Mouse (Mus musculus): ENCODE results near the gene Csrp3. TPM values are rescaled to one million over a fixed set of nuclear protein-coding genes. Genes with fewer than 3 reads are reported as not detected.

The Csrp3 gene
- 1.9 and 31.7 TPM in 2 replicates for polyA plus RNA-seq (2014; fragmentation: Nextera tagmentation; extraction: Ambion mirVana)

GRCm38 (mm10) chr7:48847820-48848650 is at the start of gene Csrp3:
Csrp3 (minus strand) TSS chr7:48848033.
- Histone ChIP-seq H3K9me3 (ENCODE audit: low read depth, low read length) (no peaks in the 10 kb centered on the region), H3K9ac (no peak within 1 kb of the TSS), H3K4me2 (no peak within 1 kb of the TSS), H3K27me3 (ENCODE audit: insufficient read depth, low read length) (no peaks in the 10 kb centered on the region), H3K4me1 (ENCODE audit: insufficient read depth) (peaks cover 15% of the 10 kb centered on the region; the same call in 1 of the 2 replicates), H3K4me3 (ENCODE audit: low read depth, low read length) (no peak within 1 kb of the TSS), H3K36me3 (ENCODE audit: insufficient read depth) (no peaks in the 10 kb centered on the region), H3K27ac (ENCODE audit: low read depth) (no peak within 1 kb of the TSS; the same call in 1 of the 2 replicates)
- ATAC-seq (ENCODE audit: insufficient read depth) (no peak), DNase-seq (no peak)
- WGBS: 49% methylated on average over 11 of the region's 11 CpGs
- no peak for TF ChIP-seq CTCF (IDR thresholded peaks at IDR 0.05; ENCODE audit: low read depth)

- WGBS: 59% methylated on average over 4 of the region's 4 CpGs
- no peak overlapping the region for H3K27ac ChIP-seq (ENCODE audit: low read depth)
- DNase-seq (no peak), ATAC-seq (ENCODE audit: insufficient read depth) (no peak)
- no peak overlapping the region for H3K9ac ChIP-seq
- H3K4me1 ChIP-seq (ENCODE audit: insufficient read depth): 0 out of 2 replicates have a peak, but pooled peaks cover 11% of the 10 kb centered on the region
- H3K27me3 ChIP-seq (ENCODE audit: insufficient read depth, low read length): no peaks in the 10 kb centered on the region
- no peak overlapping the region for H3K4me2 ChIP-seq
- H3K9me3 ChIP-seq (ENCODE audit: low read depth, low read length): no peaks in the 10 kb centered on the region
- no peak for TF ChIP-seq CTCF (IDR thresholded peaks at IDR 0.05; ENCODE audit: low read depth)
- H3K36me3 ChIP-seq (ENCODE audit: insufficient read depth): no peaks in the 10 kb centered on the region
- H3K4me3 ChIP-seq (ENCODE audit: low read depth, low read length): no peak overlapping the region
Measured at GRCm38 (mm10) chr7:48896051-48896450, 48.2 kb upstream of the Csrp3 start.

GRCm38 (mm10) chr7:48895475-48895874 is 47.6 kb upstream of the Csrp3 start:
- DNase-seq (no peak), ATAC-seq (ENCODE audit: insufficient read depth) (no peak)
- no peaks in the 10 kb centered on the region for H3K36me3 ChIP-seq (ENCODE audit: insufficient read depth)
- H3K9ac ChIP-seq: no peak overlapping the region
- no peak overlapping the region for H3K4me2 ChIP-seq
- H3K27me3 ChIP-seq (ENCODE audit: insufficient read depth, low read length): no peaks in the 10 kb centered on the region
- H3K27ac ChIP-seq (ENCODE audit: low read depth): no peak overlapping the region
- no peaks in the 10 kb centered on the region for H3K9me3 ChIP-seq (ENCODE audit: low read depth, low read length)
- TF ChIP-seq CTCF (IDR thresholded peaks at IDR 0.05; ENCODE audit: low read depth): no peak
- WGBS: 86% methylated on average over 4 of the region's 4 CpGs
- H3K4me1 ChIP-seq (ENCODE audit: insufficient read depth): 0 out of 2 replicates have a peak, but pooled peaks cover 11% of the 10 kb centered on the region
- H3K4me3 ChIP-seq (ENCODE audit: low read depth, low read length): no peak overlapping the region

- H3K4me1 ChIP-seq (ENCODE audit: insufficient read depth): 0 out of 2 replicates have a peak, but pooled peaks cover 11% of the 10 kb centered on the region
- WGBS: 40% methylated on average over 6 of the region's 6 CpGs
- no peak overlapping the region for H3K4me2 ChIP-seq
- H3K27ac ChIP-seq (ENCODE audit: low read depth): no peak overlapping the region
- peak; percentile 45 for DNase-seq
- no peak overlapping the region for H3K9ac ChIP-seq
- H3K27me3 ChIP-seq (ENCODE audit: insufficient read depth, low read length): no peaks in the 10 kb centered on the region
- no peak for ATAC-seq (ENCODE audit: insufficient read depth)
- H3K9me3 ChIP-seq (ENCODE audit: low read depth, low read length): no peaks in the 10 kb centered on the region
- H3K4me3 ChIP-seq (ENCODE audit: low read depth, low read length): no peak overlapping the region
- TF ChIP-seq CTCF (IDR thresholded peaks at IDR 0.05; ENCODE audit: low read depth): no peak
- no peaks in the 10 kb centered on the region for H3K36me3 ChIP-seq (ENCODE audit: insufficient read depth)
Measured at GRCm38 (mm10) chr7:48894763-48895162, 46.9 kb upstream of the Csrp3 start.

- WGBS: 2% methylated on average over 6 of the region's 6 CpGs
Measured at GRCm38 (mm10) chr7:48894152-48894551, 46.3 kb upstream of the Csrp3 start.

GRCm38 (mm10) chr7:48893093-48893492 is 45.3 kb upstream of the Csrp3 start:
- no peak for TF ChIP-seq CTCF (IDR thresholded peaks at IDR 0.05; ENCODE audit: low read depth)
- ATAC-seq (ENCODE audit: insufficient read depth): no peak
- Histone ChIP-seq H3K9ac (no peak overlapping the region), H3K4me1 (ENCODE audit: insufficient read depth) (0 out of 2 replicates have a peak, but pooled peaks cover 6% of the 10 kb centered on the region), H3K4me3 (ENCODE audit: low read depth, low read length) (no peak overlapping the region), H3K9me3 (ENCODE audit: low read depth, low read length) (no peaks in the 10 kb centered on the region), H3K36me3 (ENCODE audit: insufficient read depth) (no peaks in the 10 kb centered on the region), H3K27me3 (ENCODE audit: insufficient read depth, low read length) (no peaks in the 10 kb centered on the region), H3K4me2 (no peak overlapping the region), H3K27ac (ENCODE audit: low read depth) (no peak overlapping the region)
- WGBS: 80% methylated on average over 7 of the region's 7 CpGs
- no peak for DNase-seq

More at GRCm38 (mm10) chr7:48894152-48894551, 46.3 kb upstream of the Csrp3 start:
- peak; percentile 90 for DNase-seq
- no peak overlapping the region for H3K9ac ChIP-seq
- ATAC-seq (ENCODE audit: insufficient read depth): peak; percentile 25; the same call in 1 of the 2 replicates
- no peaks in the 10 kb centered on the region for H3K36me3 ChIP-seq (ENCODE audit: insufficient read depth)
- no peaks in the 10 kb centered on the region for H3K27me3 ChIP-seq (ENCODE audit: insufficient read depth, low read length)
- H3K4me1 ChIP-seq (ENCODE audit: insufficient read depth): 0 out of 2 replicates have a peak, but pooled peaks cover 11% of the 10 kb centered on the region
- H3K4me2 ChIP-seq: no peak overlapping the region
- H3K4me3 ChIP-seq (ENCODE audit: low read depth, low read length): no peak overlapping the region
- no peak overlapping the region for H3K27ac ChIP-seq (ENCODE audit: low read depth)
- peak; percentile 88 for TF ChIP-seq CTCF (IDR thresholded peaks at IDR 0.05; ENCODE audit: low read depth)
- no peaks in the 10 kb centered on the region for H3K9me3 ChIP-seq (ENCODE audit: low read depth, low read length)

- WGBS: 55% methylated on average over 5 of the region's 5 CpGs
- Histone ChIP-seq H3K9me3 (ENCODE audit: low read depth, low read length) (no peaks in the 10 kb centered on the region), H3K4me2 (no peak overlapping the region), H3K4me3 (ENCODE audit: low read depth, low read length) (no peak overlapping the region), H3K36me3 (ENCODE audit: insufficient read depth) (no peaks in the 10 kb centered on the region), H3K27me3 (ENCODE audit: insufficient read depth, low read length) (no peaks in the 10 kb centered on the region), H3K4me1 (ENCODE audit: insufficient read depth) (0 out of 2 replicates have a peak, but pooled peaks cover 6% of the 10 kb centered on the region), H3K9ac (no peak overlapping the region), H3K27ac (ENCODE audit: low read depth) (no peak overlapping the region)
- ATAC-seq (ENCODE audit: insufficient read depth) (no peak), DNase-seq (no peak)
- no peak for TF ChIP-seq CTCF (IDR thresholded peaks at IDR 0.05; ENCODE audit: low read depth)
Measured at GRCm38 (mm10) chr7:48891029-48891428, 43.2 kb upstream of the Csrp3 start.

All from lung, embryonic 14.5 days (tissue).